Mouse (Mus musculus): ENCODE data around the gene Psph.
"Not testable (repeated sequence)": the region's sequence is repeated elsewhere in the genome, so short reads cannot be mapped to it uniquely, and the experiment has no call there.

The Psph gene

DNA sequence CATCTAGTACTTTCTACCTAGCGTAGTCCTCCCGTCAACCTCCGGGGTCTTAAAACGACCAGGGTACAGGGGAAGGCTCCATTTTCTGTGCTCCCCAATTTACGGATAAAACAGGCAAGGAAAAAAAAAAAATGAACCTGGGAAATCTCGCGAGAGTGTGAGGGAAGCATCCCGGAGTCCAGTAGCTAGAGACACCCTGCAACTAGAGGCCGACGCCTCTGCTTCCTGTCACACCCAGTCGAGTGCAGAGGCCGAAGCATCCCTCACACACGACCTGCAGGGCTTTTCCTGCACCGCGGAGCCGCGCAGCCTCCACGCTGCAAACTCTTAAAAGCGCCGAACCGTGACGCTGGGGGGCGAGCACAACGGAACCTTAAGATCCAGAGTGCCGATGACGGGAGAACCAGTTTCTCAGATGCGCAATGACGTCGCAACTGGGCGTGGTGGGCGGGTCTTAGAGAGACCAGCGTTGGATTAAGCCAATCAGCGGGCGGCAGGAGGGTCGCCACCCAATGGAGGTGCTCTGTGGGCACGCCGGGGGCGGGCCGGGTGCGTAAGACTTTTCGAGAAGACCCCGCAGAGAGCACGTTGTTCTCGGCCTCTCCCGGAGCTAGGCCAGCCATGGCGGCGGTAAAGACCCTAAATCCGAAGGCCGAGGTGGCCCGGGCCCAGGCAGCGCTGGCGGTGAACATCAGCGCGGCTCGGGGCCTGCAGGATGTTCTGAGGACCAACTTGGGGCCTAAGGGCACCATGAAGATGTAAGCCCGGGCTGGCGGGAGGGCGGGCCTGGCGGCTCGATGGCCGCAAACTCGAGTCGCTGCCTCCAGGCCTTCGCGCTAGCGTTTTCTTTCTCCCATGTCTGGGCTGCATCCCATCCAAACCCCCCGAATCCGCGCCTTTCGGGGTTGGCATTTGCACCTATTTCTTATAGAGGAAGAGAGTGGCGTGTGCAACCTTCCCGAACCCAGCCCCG is at the start of gene Psph:
Gene Psph (minus strand): TSS at position 632 of the 973 bp plus-strand sequence.
- DNase-seq: peak; percentile 98 to 99

DNA sequence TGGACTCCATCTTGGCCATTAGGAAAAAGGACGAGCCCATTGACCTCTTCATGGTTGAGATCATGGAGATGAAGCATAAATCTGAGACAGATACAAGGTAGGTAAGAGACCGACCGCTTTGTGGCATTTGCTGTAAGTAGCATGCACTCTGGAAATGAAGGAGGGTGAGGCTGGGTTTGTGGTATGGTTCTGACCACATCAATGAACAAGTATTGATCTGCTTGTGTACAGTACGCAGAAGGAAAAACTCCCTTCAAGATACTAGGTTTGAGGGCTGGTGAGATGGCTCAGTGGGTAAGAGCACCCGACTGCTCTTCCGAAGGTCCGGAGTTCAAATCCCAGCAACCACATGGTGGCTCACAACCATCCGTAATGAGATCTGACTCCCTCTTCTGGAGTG is 3.3 kb upstream of the Psph start:
- not testable (repeated sequence) for DNase-seq

DNA sequence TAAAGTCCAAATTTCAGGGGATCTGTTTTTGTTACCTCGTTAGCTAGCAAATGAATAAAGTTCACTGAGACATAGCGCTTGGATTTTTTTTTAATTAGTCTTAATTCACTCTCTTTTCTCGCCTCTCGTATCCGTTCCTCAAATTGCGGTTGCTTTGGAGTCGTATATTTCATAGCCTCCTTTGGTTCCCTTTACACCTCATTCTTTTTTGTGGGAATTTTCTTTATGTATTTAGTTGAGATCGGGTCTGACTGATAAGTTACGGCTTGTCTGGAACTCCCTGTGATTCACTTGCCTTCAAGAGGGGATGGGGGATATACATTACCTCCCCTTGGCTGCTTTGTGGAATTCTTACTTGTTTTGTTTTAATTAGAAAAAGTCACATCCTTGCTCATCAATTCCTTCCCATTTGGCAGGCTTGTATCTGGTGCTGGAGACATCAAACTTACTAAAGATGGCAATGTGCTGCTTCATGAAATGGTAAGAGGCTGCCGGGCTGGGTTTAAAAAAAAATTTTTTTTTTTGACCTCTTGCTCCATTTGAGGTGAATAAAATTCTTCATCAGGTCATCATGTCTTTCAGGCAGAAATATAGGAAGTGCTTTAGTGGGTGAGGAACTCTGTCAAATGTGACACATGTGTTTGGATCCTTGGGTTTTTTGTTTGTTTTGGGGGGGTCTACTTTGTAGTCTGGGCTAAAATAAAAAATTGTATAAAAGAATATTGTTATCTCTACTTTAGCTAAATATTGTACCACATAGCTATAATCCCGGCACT is 757 bp upstream of the Psph start:
- DNase-seq: no peak

DNA sequence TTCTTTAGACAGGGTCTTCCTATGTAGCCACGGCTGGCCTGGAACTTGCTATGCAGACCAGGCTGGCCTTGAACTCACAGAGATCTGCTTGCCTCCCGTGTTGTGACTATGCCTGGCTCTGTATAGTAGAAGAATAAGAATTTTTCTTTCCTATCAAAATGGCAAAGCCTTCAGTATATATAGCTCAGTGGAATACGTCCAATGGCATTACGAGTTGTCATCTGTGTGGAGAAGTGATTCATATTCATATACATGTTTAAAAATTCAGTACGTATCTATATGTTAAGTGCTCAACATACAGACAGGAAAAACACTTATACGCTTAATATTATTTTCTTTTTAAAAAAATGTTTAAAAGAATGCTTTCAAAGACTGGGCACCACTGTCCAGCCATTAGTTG is 1.1 kb downstream of the Psph start:
- DNase-seq: no peak

DNA sequence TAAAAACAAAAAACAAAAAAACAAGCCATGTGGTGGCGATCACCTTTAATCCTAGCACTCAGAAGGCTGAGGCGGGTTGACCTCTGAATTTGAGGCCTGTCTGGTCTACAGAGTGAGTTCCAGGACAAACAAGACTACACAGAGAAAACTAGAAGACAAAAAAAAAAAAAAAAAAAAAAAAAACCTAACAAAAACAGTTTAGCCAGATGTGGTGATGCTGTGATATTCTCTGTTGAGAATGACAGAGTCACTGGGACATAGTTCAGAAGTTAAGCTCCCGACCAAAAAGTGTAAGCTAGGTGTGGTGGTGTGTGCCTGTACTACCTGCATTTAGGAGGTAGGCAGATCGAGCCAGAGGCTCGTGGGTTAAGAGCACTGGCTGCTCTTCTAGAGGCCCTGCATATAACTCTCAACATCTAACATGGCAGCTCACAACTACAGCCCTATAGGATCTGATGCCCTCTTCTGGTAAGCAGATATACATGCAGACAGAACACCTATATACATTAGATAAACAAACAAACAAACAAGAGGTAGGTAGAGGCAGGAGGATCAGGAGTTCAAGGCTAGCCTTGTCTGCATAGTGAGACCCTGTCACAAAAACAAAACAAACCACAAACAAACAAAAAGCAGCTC is 1.9 kb downstream of the Psph start:
- no peak for DNase-seq

DNA sequence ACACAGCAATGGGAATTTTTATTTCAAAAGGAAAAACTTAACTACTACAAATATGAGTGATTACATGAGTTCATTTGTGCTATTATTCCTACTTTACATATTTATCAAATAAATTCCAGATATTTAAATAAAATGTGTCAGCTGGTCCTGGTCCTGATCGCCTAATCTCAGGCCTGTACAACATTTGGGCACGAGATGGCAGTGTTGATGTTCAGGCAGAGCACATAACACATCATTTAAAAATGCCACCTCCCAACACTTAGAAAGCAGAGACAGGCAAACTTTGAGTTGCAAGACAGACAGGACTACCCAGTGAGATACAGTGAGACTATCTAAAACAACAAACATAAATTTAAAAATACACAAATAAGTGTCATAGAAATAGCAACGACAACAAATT is 5.0 kb downstream of the Psph start:
- DNase-seq: peak in 1 of 2 experiments; percentile 30

DNA sequence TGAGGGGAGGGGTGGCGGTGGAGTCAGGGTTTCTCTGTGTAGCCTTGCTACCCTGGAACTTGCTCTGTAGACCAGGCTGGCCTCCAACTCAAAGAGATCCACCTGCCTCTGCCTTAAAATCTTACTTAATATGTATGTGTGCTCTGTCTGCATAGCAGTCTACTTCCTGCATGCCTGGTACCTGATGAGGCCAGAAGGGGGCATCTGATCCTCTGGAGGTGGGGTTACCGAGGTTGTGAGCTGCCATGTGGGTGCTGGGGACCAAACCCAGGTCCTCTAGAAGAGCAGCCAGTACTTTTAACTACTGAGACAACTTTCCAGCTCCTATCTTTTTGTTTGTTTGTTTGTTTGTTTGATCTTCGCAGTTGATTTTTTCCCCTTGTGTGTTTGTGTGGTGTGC is 7.1 kb downstream of the Psph start:
- no peak for DNase-seq

DNA sequence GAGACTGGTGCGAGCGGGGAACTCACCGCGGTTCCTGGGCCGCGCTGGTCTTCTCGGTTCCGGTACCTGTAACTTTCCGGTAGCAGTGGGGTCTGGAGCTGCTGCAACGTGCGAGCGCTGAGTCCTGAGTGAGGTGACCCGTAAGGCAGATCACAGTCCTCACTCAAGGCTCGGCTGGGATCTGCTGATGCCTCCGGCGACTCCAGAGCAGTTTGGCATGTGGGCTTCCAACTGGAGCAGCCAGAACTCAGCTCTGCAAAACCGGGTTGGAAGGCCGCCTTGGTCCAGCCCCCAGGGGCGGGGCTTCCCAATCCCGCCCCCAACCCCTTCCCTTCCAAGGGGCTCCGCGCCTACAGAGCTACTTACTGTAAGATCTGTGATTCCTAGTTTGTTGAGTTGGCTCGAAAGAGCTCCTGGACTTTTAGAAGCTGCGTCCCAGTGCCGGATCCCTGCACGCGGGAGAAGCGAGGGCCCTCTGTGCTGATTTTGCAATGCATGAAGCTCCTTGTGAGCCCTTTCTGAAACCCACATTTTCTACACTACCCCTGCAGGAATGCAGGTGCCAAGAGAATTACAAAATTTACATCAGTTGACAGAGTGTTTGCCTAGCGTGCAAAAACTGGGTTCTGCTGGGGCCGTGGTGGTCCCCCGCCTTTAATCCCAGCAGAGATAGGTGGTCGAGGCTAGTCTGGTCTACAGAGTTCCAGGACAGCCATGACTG is 8.1 kb downstream of the Psph start:
- peak; percentile 86 to 91 for DNase-seq

DNA sequence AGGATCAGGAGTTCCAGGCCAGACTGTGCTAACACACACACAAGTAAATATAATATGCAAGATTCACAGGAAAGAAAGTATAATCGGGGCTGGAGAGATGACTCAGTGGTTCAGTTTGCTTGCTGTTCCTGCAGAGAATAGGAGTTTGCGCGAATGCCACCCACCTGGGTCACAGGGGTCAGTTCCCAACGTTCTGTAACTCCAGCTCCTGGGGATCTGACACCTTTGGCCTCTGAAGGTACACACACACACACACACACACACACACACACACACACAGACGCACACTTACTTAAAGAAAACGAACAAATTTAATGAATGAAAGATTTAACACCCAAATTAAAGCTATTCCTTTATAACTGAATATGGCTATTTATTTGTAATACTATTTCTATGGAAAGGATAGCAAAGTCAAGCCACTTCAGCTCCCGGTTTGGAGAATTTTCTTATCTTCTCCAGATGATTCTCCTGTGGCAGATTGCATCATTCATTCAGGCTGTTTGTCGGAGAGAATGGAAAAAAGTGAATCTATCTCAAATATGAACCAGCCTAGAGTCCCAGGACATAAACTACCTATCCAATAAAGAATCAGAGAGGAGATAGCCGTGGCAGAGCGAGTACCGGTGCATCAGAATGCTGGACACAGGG is 8.8 kb downstream of the Psph start:
- DNase-seq: no peak

DNA sequence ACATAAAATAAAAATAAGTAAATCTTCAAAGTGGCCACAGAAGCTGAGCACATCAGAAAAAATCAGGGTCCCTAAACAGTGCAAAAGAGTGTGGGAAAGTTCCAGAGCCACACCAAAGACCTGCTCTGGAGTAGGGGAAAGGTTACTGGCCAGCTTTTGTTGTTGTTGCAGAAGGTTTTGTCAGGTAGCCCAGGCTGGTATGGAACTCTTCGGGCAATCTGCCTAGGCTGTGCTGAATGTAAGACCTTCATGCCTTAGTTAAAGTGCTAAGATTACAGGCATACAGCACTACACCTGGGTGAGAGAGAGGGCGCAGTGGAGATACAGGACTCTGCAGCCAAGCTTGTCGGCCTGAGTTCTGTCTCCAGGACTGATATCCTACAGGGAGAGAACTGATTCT is 12.6 kb downstream of the Psph start:
- DNase-seq: no peak

DNA sequence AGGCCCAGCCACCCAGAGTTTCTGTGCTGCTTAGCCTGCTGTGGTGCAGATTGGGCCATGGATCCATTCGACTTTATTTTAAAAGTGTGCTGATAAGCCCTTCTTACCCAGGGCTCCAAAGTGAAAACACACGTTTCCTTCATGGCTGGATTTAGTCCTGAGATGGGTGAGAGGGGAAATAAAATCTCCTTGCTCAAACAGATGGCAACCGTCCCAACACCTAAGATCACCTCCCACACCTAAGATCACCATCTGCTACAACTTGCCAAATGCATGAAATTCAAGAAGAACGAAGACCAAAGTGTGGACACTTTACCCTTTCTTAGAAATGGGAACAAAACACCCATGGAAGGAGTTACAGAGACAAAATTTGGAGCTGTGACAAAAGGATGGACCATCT is 13.9 kb downstream of the Psph start:
- not testable (repeated sequence) for DNase-seq

DNA sequence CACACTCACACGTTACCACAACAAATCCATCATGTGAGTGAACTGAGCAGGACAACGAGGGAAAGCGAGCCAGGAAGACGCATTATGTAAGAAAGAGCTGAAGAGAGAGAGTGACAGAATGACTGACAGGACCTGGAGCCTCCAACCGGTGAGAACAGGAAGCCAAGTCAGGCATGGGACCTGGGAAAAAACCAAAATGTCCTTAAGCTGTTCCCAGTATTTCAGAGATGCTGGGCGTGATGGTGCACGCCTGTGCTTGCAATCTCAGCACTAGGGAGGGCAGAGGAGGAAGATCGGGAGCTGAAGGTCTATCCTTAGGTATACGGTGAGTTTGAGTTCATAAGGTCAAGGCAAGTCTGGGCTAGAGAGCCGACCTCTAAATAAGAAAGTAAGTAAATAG is 14.8 kb downstream of the Psph start:
- no peak for DNase-seq

DNA sequence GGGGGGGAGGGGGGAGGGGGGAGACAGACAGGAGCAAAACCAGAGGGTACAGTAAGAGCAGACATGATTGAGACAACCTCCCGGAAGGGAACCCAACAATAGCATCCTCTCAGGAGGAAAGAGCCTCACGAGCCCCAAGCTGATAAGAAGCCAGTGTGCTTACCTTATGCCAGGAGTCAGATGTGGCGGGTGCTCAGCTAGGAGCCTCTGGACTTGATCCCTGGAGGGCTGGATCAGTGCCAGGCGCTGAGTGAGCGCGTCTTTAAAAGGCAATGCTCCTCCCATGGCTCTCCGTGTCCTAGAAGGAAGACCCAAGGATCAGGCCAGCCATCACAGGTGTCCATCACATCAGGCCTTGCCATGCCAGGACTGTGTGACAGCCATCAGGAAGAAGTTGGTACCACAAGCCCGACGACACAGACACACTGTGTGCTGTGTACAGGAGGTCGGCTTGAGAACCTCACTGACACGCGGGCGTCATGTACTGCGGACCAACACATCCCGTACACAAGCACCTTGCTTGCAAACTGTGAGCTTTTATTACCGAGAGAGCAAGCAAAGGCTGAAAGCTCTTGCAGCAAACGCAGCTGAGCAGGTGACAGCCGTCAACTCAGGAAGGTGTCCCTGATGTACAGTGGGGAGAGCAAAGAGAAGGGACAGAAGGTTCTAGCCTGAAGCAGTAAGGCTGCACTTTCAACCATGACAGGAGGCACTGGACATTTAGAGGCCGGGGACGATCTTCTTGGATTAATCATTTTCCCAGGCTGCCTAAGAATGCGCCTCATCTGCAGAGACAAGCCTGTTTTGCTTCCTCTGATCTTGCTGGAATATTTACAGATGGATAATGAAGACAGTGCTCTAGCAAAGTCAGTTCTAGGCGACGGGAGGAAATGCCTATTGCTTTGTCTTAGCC is 16.6 kb downstream of the Psph start:
- DNase-seq: peak; percentile 87 to 90

DNA sequence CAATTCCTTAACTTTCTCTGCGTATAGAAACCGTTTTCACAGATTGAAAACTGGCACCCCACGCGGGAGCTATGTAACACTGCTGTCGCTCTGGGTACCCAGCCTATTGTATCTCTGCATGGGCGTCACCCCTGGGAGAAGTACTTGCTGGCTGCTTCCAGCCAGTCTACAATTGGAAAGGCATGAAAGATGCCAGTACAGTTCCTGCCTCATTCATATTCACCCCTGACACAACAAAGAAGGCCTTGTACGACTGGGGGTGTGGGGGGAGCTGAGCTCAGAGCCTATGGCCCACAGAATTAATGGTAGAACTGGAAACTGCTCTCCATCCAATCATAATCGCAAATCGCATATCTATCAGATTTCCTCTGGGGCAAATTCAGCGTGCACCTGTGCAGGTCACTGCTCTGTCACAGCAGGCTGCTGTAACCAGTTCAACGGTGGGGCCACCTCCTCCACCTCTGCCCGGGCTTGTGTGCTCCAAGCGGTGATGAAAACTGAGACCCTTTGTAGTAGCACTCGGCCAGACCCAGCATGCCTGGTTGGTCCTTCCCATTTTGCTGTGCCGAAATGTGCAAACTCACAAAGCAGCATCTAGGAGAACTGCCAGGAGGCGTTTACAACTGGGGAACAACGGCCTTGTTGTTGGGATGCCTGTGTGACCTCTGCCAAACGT is 25.2 kb downstream of the Psph start:
- DNase-seq: no peak

DNA sequence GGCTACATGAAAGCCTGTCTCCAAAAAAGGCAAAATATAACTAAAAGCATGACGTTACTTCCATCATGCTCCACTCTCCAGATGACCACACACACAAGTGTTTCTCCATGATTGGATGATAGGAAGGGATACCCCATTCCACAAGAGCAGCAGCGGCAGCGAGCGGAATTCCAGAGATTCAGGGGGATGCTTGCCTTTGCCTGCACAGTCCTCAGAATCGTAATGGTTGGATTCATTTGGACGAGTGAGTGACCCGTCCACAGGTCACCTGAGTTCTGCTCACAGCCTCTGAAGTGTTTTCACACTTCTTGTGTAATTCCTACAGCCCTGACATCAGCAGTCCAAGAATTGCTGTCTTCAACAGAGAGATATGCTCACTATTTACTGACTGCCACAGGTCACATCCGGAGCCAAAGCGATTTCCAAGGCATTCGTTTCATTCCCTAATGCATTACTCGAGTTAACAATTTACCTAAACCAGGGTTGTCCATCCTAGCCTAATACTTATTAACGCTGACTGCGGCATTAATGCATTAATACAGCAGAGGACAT is 27.2 kb downstream of the Psph start:
- peak; percentile 49 to 63 for DNase-seq

DNA sequence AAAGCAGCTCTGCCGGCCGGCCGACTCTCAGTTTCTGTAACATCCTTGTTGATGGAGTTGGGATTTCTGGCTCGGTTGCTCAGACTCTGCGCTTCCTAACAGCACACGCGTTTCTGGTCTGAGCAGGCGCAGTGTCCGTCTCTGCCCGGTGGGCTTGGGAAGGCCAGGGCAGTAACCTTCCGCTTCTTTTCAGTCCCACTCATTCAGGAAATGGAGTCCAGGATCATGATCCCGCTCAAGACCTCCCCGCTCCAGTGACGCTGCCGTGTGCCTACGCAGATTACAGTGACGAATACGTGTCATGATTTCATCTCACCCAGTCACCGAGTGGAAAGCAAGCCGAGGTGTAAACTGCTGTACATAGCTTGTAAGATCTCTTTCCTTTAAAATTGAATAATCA is 30.4 kb downstream of the Psph start:
- no peak for DNase-seq

DNA sequence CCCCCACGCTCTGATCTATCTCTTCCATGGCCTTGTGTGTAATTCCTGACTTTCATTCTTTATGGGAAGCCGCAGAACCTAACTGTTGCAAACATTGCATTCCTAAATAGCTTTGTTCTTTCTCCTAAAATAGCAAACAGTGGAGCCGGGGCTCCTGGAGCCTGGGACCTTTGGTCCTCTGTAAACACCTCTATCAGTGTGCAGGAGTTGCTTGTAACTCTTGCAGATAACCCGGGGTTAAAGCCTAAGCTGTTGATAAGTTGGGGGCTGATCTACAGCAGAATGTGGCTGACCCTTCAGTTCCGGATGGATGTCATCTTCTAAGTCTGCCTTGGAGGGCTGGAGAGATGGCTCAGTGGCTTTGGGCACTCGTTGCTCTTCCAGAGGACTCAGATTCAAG is 43.2 kb downstream of the Psph start:
- DNase-seq: no peak

DNA sequence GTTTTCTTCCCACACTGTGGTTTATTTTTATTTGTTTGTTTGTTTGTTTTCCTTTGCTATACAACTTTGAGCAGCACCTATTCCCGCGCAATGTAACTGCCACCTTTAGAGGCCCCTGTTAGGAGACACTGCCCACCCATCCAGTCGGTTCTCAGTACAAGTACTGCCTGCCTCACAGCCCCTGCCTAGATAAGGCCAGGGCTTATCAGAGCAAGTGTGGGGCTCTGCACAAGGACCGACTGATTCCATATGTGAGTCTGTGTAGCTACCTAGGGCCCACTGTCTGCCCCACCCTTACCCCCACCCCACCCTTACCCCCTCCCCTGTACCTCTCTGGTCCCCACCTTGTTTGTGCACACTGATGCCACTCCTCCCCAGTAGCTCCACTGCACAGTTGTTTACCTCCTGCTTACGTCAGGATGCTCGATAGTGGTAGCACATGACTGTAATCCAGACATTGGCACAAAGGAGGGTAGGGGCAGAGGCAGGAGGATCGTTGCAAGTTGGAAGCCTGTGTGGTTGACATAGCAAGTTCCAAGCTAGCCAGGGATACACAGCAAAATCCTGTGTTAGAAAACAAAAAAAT is 44.3 kb downstream of the Psph start:
- no peak for DNase-seq

DNA sequence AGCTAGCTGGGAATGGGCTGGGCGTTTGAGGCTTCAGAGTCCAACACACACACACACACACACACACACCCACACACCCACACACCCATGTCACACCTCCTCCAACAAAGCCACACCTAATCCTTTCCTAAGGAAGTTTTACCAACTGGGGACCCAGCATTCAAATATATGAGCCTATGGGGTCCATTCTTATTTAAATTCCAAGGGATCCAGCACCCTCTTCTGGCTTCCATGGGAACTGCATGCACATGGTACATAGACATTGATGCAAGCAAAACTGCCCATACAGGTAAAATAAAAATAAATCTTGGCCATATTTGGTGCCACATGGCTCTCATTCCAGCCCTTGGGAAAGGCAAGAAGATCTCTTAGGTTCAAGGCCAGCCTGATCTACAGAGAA is 46.3 kb downstream of the Psph start:
- peak in 1 of 2 experiments; percentile 76 for DNase-seq

DNA sequence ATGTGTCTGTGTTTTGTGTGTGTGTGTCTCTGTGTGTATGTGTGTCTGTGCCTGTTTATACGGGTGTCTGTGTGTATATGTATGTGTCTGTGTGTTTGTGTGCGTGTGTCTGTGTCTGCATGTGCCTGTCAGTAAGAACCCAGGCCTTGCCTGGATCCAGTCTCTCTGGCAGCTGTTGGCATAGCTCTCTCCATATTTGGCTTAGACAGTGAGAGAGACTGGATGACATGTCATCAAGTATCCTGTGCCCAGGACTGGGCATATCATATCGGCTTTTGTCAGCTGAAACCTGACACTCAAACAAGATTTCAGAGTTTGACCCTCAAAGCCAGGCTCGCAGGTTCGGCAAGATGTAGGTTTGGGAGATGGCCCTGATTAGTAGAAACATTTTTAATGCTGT is 56.2 kb downstream of the Psph start:
- DNase-seq: no peak

Data from kidney, postnatal 25 days (tissue).